Mouse (Mus musculus) hindbrain, embryonic 15.5 days (tissue): ENCODE data around the gene Ndufa7. TPM values are rescaled to one million over a fixed set of nuclear protein-coding genes. Genes with fewer than 3 reads are reported as not detected.
"Not testable (repeated sequence)": the region's sequence is repeated elsewhere in the genome, so short reads cannot be mapped to it uniquely, and the experiment has no call there.

Experiments
- ATAC-seq: fragments of 200-750 bp; cut with Nextera tagmentation; 2 replicates; pipeline ENCODE4 v1.8.0; 2017; ENCODE audit warnings: low read depth, moderate number of reproducible peaks, moderate TSS enrichment; ENCODE audit not compliant: low FRiP score
- H3K27ac ChIP-seq: fragments of 300-500 bp; sonication (generic); replicated peaks from 2 replicates; pipeline ENCODE4 v1.5.1; 2015; ENCODE audit warnings: mild to moderate bottlenecking, inconsistent platforms
- H3K27me3 ChIP-seq: fragments of 300-500 bp; sonication (generic); 2 replicates; pipeline ENCODE4 v1.6.1; 2015; ENCODE audit warnings: control low read depth, inconsistent platforms
- H3K36me3 ChIP-seq: fragments of 300-500 bp; sonication (generic); 2 replicates; pipeline ENCODE4 v1.6.1; 2015; ENCODE audit warnings: control low read depth, inconsistent platforms
- H3K4me1 ChIP-seq: fragments of 300-500 bp; sonication (generic); replicated peaks from 2 replicates; pipeline ENCODE4 v1.6.1; 2015; ENCODE audit warnings: control low read depth, inconsistent platforms
- H3K4me2 ChIP-seq: fragments of 300-500 bp; sonication (generic); 2 replicates; pipeline ENCODE4 v1.6.1; 2015; ENCODE audit warnings: moderate library complexity, mild to moderate bottlenecking, inconsistent platforms
- H3K4me3 ChIP-seq: fragments of 300-500 bp; sonication (generic); 2 replicates; pipeline ENCODE4 v1.5.1; 2015; ENCODE audit warnings: mild to moderate bottlenecking, inconsistent platforms
- H3K9ac ChIP-seq: fragments of 300-500 bp; sonication (generic); 2 replicates; pipeline ENCODE4 v1.6.1; 2015; ENCODE audit warnings: inconsistent platforms
- H3K9me3 ChIP-seq: fragments of 300-500 bp; sonication (generic); 2 replicates; pipeline ENCODE4 v1.6.1; 2016; ENCODE audit warnings: control low read depth, inconsistent platforms
- WGBS: fragments of 180-500 bp; shearing (Covaris S2); methylation state at CpG from one replicate; pipeline ENCODE4 v1.1.7; 2015; 5-methylcytosine and 5-hydroxymethylcytosine counted together
- polyA plus RNA-seq: library from polyadenylated mRNA; unstranded; fragments of >200 nt; fragmentation: Nextera tagmentation; extraction: Ambion mirVana; gene quantifications from 2 replicates; pipeline ENCODE4 v1.2.1, GENCODE M21; 2015

Gene Ndufa7
- polyA plus RNA-seq, 1 experiment from 2014 or later = 496 TPM

DNA sequence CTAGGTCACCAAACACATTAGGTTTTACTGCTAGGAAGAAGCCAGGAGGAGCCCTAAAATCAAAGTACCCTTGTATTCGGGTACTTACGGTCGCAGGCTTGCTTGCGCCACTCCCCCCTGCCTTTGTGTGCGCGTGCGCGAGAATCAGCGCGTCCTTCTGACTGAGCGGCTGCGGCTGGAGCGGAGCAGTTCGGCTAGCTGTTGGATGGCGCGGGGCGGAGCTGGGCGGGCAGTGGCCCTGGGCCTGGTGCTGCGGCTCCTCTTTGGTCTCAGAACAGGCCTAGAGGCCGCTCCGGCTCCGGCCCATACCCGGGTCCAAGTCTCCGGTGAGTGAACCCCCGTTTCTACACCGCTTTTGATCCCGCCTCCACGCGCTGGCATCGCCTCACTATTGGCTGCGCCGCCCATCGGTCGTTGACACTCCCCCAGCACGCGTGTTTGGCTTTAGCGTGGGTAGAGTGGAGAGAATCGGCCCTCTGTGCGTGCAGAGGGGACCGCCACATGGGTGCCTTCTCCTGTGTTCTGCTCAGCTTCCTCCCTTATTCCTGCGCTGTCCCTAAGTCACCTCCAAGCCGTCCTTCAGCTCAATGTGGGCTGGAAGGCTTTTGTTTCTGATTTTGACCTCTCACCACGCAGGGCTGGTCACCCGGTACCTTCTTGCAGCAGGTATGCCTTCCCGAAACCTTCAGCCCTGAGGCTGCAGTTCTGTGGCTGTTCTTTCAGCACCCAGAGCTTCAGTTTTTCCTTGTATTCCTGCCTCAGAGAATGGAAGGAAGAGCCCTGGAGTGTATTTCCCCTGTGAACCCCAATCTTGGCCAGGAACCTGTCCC is 18.8 kb downstream of the Ndufa7 start, which contains the start of gene Cd320:
Cd320 (plus strand) TSS at position 126 of the 830 bp plus-strand sequence.
- Histone ChIP-seq H3K4me2 (peak within 1 kb of the TSS; percentile 81), H3K9ac (peak within 1 kb of the TSS; percentile 80), H3K4me3 (peak within 1 kb of the TSS; percentile 94), H3K36me3 (peaks cover 17% of the 10 kb centered on the region), H3K27ac (peak within 1 kb of the TSS; percentile 86), H3K27me3 (no peaks in the 10 kb centered on the region), H3K9me3 (no peaks in the 10 kb centered on the region), H3K4me1 (peaks cover 18% of the 10 kb centered on the region)
- ATAC-seq = peak; percentile 97
- WGBS = under 1% methylated on average over 45 of the region's 45 CpGs

DNA sequence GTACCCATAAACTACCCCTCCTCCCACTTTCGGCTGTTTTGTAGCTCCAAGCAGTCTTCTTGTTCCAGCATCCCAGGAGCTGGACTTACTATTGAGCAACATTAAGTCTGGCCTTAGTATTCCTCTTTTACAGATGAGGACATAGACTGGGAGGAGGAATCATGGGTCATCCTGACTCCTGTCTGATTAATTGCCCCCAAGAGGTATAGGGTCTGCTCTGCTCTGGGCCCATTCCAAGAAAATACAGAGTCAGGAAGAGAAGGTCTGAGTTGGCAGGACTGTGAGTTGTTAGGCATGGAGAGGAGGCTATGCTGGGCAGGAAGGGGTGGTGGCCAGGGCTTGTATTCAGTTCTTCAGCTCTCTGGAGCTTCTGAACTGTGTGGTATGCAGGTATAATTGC is 19.8 kb downstream of the Ndufa7 start:
- Histone ChIP-seq H3K27me3 (no peaks in the 10 kb centered on the region), H3K4me2 (peak overlapping the region; percentile 81), H3K36me3 (peaks cover 18% of the 10 kb centered on the region), H3K4me1 (peaks cover 18% of the 10 kb centered on the region), H3K9ac (peak overlapping the region; percentile 80; the same call in 1 of the 2 replicates), H3K4me3 (peak overlapping the region; percentile 94), H3K9me3 (no peaks in the 10 kb centered on the region), H3K27ac (no peak overlapping the region)
- WGBS = 82% methylated on average over 1 of the region's 1 CpGs
- ATAC-seq = no peak

DNA sequence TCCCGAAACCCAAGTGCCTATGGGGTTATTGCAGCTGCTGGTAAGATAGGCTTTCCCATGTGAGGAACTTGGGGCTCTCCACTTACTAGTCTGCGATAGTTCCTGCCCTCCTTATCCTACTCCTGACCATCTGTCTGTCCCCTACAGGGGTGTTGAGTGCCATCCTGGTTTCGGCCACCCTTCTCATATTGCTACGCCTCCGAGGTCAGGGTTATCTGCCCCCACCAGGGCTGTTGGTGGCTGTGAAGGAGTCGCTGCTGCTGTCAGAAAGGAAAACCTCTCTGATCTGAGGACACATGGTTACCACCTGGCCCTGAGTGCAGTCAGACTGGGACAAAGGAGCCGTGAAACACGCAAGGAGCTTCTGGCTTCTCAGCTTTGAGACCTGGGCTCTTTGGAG is 23.8 kb downstream of the Ndufa7 start:
- peaks cover 25% of the 10 kb centered on the region for H3K36me3 ChIP-seq
- H3K9me3 ChIP-seq = no peaks in the 10 kb centered on the region
- 95% methylated on average over 8 of the region's 8 CpGs for WGBS
- no peak overlapping the region for H3K4me2 ChIP-seq
- no peak overlapping the region for H3K4me3 ChIP-seq
- H3K9ac ChIP-seq = no peak overlapping the region
- H3K27ac ChIP-seq = no peak overlapping the region
- no peak for ATAC-seq
- no peaks in the 10 kb centered on the region for H3K27me3 ChIP-seq
- H3K4me1 ChIP-seq = peaks cover 18% of the 10 kb centered on the region

DNA sequence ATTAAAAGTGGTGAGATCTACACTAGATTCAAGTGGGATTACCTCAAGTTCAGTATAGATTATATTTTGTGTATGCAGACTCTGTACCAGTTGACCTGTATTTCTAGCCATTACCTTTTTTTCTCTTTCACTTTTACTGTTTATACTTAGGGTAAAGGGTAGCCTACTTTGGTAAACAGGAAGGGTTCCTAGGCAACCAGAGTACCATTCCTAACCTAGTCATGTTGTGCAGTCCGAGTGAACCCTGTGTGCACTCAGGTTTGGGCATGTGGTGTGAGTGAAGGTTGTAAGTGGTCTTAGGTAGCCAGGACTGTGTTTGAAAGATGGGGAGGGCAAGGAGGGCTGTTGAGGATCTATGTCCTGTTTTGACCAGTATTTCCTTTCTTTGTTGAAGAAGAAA is 27.0 kb downstream of the Ndufa7 start:
- Histone ChIP-seq H3K4me2 (no peak overlapping the region), H3K36me3 (peaks cover 25% of the 10 kb centered on the region)

DNA sequence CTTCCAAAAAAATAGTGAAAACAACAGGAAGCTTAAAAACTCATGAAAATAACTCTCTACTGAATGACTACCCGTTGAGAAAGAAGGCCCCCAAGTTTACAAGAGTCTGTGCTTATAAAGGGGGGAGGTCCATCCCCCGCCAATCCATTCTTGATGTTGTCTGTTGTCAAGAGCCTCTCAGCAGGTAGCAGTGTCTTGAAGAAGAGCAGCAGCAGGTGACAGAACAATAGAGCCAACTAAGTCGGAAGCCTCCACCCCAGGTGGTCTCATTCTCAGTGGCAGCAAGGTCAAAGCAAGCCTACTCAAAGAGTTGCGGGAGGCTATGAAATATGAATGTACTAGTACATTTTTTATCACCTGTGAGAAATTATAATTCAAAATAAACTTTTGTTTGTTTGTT is 33.4 kb downstream of the Ndufa7 start:
- Histone ChIP-seq H3K36me3 (no peaks in the 10 kb centered on the region), H3K9ac (no peak overlapping the region)

More for the DNA sequence above, 27.0 kb downstream of the Ndufa7 start:
- WGBS = 75% methylated on average over 1 of the region's 1 CpGs
- H3K4me1 ChIP-seq = no peaks in the 10 kb centered on the region
- no peak for ATAC-seq
- no peaks in the 10 kb centered on the region for H3K27me3 ChIP-seq
- no peak overlapping the region for H3K4me3 ChIP-seq
- H3K27ac ChIP-seq = no peak overlapping the region
- no peak overlapping the region for H3K9ac ChIP-seq
- H3K9me3 ChIP-seq = no peaks in the 10 kb centered on the region

DNA sequence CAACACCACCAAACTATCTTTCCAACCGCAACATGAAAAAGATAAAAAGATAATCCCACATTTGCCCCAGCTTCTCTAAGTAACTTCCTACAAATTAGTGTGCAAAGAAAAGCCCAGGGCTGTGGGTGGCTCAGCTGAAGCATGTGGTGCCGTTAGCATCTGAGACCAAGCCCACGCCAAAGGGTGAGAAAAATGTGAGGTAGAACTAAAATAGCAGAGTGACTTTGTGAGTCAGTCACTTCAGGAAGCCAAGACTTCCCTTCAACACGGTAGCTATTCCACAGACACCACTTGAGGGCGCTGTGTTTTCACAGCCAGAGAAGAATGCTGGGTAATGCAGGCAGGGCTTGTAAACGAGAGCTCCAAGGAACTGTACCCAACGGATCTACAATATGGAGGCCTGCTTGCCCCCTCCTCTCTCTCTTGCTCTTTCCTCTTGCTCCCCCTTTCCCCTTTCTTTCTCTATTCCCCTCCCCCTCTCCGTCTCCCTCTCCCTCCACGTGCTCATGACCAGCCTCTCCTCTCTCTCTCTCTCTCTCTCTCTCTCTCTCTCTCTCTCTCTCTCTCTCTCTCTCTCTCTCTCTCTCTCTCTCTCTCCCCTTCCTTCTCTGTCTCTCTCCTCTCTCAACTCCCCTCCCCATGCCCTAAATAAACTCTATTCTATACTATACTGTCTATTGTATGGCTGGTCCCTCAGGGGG is 41.1 kb downstream of the Ndufa7 start:
- H3K9ac ChIP-seq = no peak overlapping the region
- no peaks in the 10 kb centered on the region for H3K4me1 ChIP-seq
- no peaks in the 10 kb centered on the region for H3K27me3 ChIP-seq
- H3K9me3 ChIP-seq = no peaks in the 10 kb centered on the region
- H3K36me3 ChIP-seq = no peaks in the 10 kb centered on the region
- WGBS = 35% methylated on average over 9 of the region's 9 CpGs
- no peak overlapping the region for H3K27ac ChIP-seq
- no peak overlapping the region for H3K4me2 ChIP-seq
- H3K4me3 ChIP-seq = no peak overlapping the region
- no peak for ATAC-seq

More for the DNA sequence above, 33.4 kb downstream of the Ndufa7 start:
- Histone ChIP-seq H3K4me2 (no peak overlapping the region), H3K4me3 (no peak overlapping the region), H3K27ac (no peak overlapping the region), H3K9me3 (0 out of 2 replicates have a peak, but pooled peaks cover 4% of the 10 kb centered on the region), H3K4me1 (no peaks in the 10 kb centered on the region), H3K27me3 (no peaks in the 10 kb centered on the region)
- no peak for ATAC-seq
- WGBS = 56% methylated on average over 4 of the region's 4 CpGs

DNA sequence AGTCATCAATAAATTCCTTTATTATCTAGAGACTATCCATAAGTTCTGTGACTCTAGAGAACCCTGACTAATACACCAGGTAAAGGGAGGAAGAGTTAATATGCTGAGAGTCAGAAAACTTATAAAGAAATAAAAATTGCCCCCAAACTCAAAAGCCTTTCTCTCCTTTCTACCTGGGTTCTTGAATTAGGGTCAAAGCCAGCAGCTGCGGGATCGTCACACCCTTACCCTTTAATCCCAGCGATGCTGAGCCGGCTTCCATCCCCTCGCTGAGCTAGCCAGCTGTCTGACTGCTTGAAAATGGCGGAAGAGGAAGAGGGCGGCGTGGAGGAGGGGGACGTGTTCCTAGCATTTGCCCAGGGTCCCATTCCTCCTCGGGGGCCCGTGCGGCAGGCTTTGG is 49.2 kb downstream of the Ndufa7 start, which contains the start of gene Gm7029:
Gm7029 (plus strand) TSS at position 301 of the 400 bp plus-strand sequence.
- ATAC-seq, H3K4me3 ChIP-seq, H3K4me1 ChIP-seq, H3K36me3 ChIP-seq, H3K4me2 ChIP-seq, H3K27me3 ChIP-seq, H3K9ac ChIP-seq, H3K9me3 ChIP-seq, H3K27ac ChIP-seq: not testable (repeated sequence)
- 87% methylated on average over 3 of the region's 12 CpGs for WGBS

DNA sequence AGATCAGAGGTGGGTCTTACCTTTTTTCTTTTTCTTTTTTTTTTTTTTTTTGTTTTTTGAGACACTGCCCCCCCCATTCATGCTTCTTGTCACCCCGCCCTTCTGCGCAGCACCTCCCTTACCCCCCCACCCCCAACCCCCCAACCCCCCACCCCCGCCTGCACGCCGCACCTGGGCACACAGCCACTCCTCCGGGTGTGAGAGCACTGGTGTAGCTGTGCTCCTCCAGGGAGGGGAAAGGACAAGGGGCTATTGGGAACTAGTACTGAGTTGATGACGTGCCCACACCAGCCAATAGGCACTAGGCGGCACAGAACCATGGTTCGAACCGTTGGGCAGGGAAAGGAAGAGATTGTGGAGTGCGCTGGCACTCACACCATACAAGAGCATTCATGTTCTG is 50.0 kb downstream of the Ndufa7 start:
- no peak overlapping the region for H3K9ac ChIP-seq
- WGBS = 85% methylated on average over 11 of the region's 11 CpGs
- H3K9me3 ChIP-seq = no peaks in the 10 kb centered on the region
- no peak overlapping the region for H3K27ac ChIP-seq
- no peaks in the 10 kb centered on the region for H3K4me1 ChIP-seq
- ATAC-seq = no peak
- no peaks in the 10 kb centered on the region for H3K27me3 ChIP-seq
- no peak overlapping the region for H3K4me2 ChIP-seq
- no peaks in the 10 kb centered on the region for H3K36me3 ChIP-seq
- no peak overlapping the region for H3K4me3 ChIP-seq

DNA sequence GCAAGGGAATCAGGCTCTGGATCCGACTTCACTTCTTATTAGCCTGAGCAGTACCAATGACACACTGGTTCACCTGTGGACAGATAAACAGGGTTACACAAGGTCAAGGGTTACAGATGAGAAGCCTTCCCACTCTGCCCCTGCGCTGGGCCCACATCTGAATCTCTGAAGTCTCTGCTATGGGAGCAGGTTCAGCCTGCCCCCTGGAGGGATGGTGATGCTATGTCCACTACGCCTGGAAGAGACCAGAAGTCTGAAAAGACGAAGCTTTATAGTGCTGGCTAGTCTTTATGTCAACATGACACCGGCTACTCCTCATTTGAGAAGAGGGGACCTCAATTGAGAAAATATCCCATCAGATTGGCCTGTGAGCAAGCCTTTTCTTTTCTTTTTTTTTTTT is 51.4 kb downstream of the Ndufa7 start:
- H3K9me3 ChIP-seq, H3K9ac ChIP-seq, H3K4me1 ChIP-seq, H3K36me3 ChIP-seq, ATAC-seq, H3K27me3 ChIP-seq, H3K4me2 ChIP-seq, H3K27ac ChIP-seq, H3K4me3 ChIP-seq: not testable (repeated sequence)
- 82% methylated on average over 5 of the region's 5 CpGs for WGBS

DNA sequence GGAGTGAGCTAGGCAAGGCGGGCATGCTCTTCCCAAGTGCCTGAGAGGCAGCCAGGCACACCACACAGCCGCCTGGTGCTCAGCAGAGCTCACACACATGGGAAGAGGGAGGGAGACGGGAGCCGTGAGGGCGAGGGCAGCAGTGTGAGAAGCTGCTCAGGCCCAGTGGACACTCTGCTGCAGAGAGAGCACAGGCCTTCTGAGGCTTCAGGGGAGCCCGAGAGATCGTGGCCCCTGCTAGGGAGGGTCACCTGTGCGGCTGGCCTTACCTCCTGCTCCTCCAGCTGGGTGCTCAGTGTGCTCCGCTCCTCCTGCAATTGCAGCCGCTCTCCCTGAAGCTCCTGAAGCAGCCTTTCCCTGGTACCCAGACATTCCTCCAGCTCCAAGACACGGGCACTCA is 59.9 kb downstream of the Ndufa7 start:
- H3K27ac ChIP-seq, H3K27me3 ChIP-seq, H3K36me3 ChIP-seq, H3K4me2 ChIP-seq, H3K4me1 ChIP-seq, H3K9ac ChIP-seq, H3K4me3 ChIP-seq, H3K9me3 ChIP-seq, ATAC-seq: not testable (repeated sequence)
- 97% methylated on average over 10 of the region's 11 CpGs for WGBS

DNA sequence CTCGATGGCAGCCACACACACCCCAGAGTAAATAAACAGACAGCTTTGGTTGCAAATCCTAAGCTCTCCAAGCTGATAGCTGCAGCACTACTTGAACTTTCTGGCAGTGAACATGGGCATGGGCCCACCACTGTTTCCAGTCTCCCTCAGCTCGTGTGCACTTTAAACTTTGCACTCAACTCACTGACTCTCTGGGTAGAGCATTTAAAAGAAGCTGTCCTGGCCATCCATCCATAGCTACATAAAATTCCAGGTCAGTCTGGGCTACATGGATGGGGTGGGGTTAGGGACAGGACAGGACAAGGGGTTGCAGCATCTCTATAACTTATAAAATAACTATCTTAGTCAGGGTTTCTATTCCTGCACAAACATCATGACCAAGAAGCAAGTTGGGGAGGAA is 63.4 kb downstream of the Ndufa7 start:
- H3K36me3 ChIP-seq, H3K4me3 ChIP-seq, H3K4me2 ChIP-seq, ATAC-seq, H3K9me3 ChIP-seq, H3K27me3 ChIP-seq, H3K27ac ChIP-seq, H3K9ac ChIP-seq, H3K4me1 ChIP-seq: not testable (repeated sequence)
- 76% methylated on average over 2 of the region's 2 CpGs for WGBS
